Mouse (Mus musculus) midbrain, embryonic 14.5 days (tissue): ENCODE measurements around the gene Ces1d. TPM values are rescaled to one million over a fixed set of nuclear protein-coding genes. Genes with fewer than 3 reads are reported as not detected.
"Not testable (repeated sequence)": the region's sequence is repeated elsewhere in the genome, so short reads cannot be mapped to it uniquely, and the experiment has no call there.

Experiments
- ATAC-seq: fragments of 200-750 bp; cut with Nextera tagmentation; 2 replicates; pipeline ENCODE4 v1.8.0; 2017; ENCODE audit warnings: moderate number of reproducible peaks, moderate library complexity; ENCODE audit not compliant: low FRiP score, low TSS enrichment
- DNase-seq: peaks from one replicate; pipeline ENCODE4 v3.0.0-alpha.2; 2015
- H3K27ac ChIP-seq: fragments of 300-500 bp; sonication (generic); replicated peaks from 2 replicates; pipeline ENCODE4 v1.5.1; 2014; ENCODE audit warnings: mild to moderate bottlenecking, low read depth, low read length, moderate library complexity
- H3K27me3 ChIP-seq: fragments of 300-500 bp; sonication (generic); 2 replicates; pipeline ENCODE4 v1.6.1; 2014; ENCODE audit warnings: low read length, control low read depth, mixed read lengths; ENCODE audit not compliant: control insufficient read depth, insufficient read depth
- H3K36me3 ChIP-seq: fragments of 300-500 bp; sonication (generic); 2 replicates; pipeline ENCODE4 v1.6.1; 2014; ENCODE audit warnings: low read length, control low read depth; ENCODE audit not compliant: control insufficient read depth, insufficient read depth
- H3K4me1 ChIP-seq: fragments of 300-500 bp; sonication (generic); 2 replicates; pipeline ENCODE4 v1.6.1; 2014; ENCODE audit warnings: mild to moderate bottlenecking, antibody characterized with exemption, low read length, control low read depth; ENCODE audit not compliant: control insufficient read depth, insufficient read depth
- H3K4me2 ChIP-seq: fragments of 300-500 bp; sonication (generic); 2 replicates; pipeline ENCODE4 v1.6.1; 2014; ENCODE audit warnings: mild to moderate bottlenecking, low read length, moderate library complexity
- H3K4me3 ChIP-seq: fragments of 300-500 bp; sonication (generic); replicated peaks from 2 replicates; pipeline ENCODE4 v1.5.1; 2014; ENCODE audit warnings: low read depth, low read length
- H3K9ac ChIP-seq: fragments of 300-500 bp; sonication (generic); replicated peaks from 2 replicates; pipeline ENCODE4 v1.6.1; 2014; ENCODE audit warnings: mild to moderate bottlenecking, low read length, moderate library complexity
- H3K9me3 ChIP-seq: fragments of 300-500 bp; sonication (generic); 2 replicates; pipeline ENCODE4 v1.6.1; 2016; ENCODE audit warnings: low read length, control low read depth, mixed read lengths; ENCODE audit not compliant: control insufficient read depth
- WGBS: fragments of 180-500 bp; shearing (Covaris S2); extraction: QIAGEN DNeasy Blood & Tissue Kit; methylation state at CpG from one replicate; pipeline ENCODE4 v1.1.7; 2014; 5-methylcytosine and 5-hydroxymethylcytosine counted together
- polyA plus RNA-seq: library from polyadenylated mRNA; unstranded; fragments of >200 nt; fragmentation: Nextera tagmentation; extraction: Ambion mirVana; gene quantifications from 2 replicates; pipeline ENCODE4 v1.2.1, GENCODE M21; 2014

Ces1d gene
- polyA plus RNA-seq, 1 experiment from 2014 or later = not detected

GRCm38 (mm10) chr8:93221896-93222295 lies 24.3 kb upstream of the Ces1d start:
- no peaks in the 10 kb centered on the region for H3K9me3 ChIP-seq
- no peak overlapping the region for H3K4me2 ChIP-seq
- no peak overlapping the region for H3K27ac ChIP-seq
- no peak overlapping the region for H3K9ac ChIP-seq
- H3K4me3 ChIP-seq = no peak overlapping the region
- DNase-seq (no peak), ATAC-seq (no peak)
- H3K27me3 ChIP-seq = no peaks in the 10 kb centered on the region
- no peaks in the 10 kb centered on the region for H3K36me3 ChIP-seq
- WGBS = 89% methylated on average over 3 of the region's 3 CpGs
- no peaks in the 10 kb centered on the region for H3K4me1 ChIP-seq

GRCm38 (mm10) chr8:93217867-93218266 lies 20.2 kb upstream of the Ces1d start:
- Histone ChIP-seq H3K4me1 (no peaks in the 10 kb centered on the region), H3K4me2 (no peak overlapping the region), H3K4me3 (no peak overlapping the region), H3K27me3 (no peaks in the 10 kb centered on the region), H3K36me3 (no peaks in the 10 kb centered on the region), H3K9ac (no peak overlapping the region), H3K27ac (no peak overlapping the region), H3K9me3 (no peaks in the 10 kb centered on the region)
- 85% methylated on average over 4 of the region's 4 CpGs for WGBS
- ATAC-seq (no peak), DNase-seq (peak; percentile 1)

- ATAC-seq (no peak), DNase-seq (no peak)
- Histone ChIP-seq H3K36me3 (no peaks in the 10 kb centered on the region), H3K27me3 (no peaks in the 10 kb centered on the region), H3K9ac (no peak overlapping the region), H3K9me3 (no peaks in the 10 kb centered on the region), H3K4me1 (no peaks in the 10 kb centered on the region), H3K4me2 (no peak overlapping the region), H3K27ac (no peak overlapping the region), H3K4me3 (no peak overlapping the region)
- WGBS = 74% methylated on average over 1 of the region's 1 CpGs
Observed at GRCm38 (mm10) chr8:93217375-93217774, 19.7 kb upstream of the Ces1d start.

GRCm38 (mm10) chr8:93211091-93211490 lies 13.5 kb upstream of the Ces1d start:
- no peak for DNase-seq
- no peak overlapping the region for H3K4me2 ChIP-seq
- H3K9ac ChIP-seq = no peak overlapping the region
- no peak overlapping the region for H3K4me3 ChIP-seq
- no peaks in the 10 kb centered on the region for H3K4me1 ChIP-seq
- H3K27me3 ChIP-seq = no peaks in the 10 kb centered on the region
- no peaks in the 10 kb centered on the region for H3K9me3 ChIP-seq
- no peak for ATAC-seq
- H3K27ac ChIP-seq = no peak overlapping the region
- H3K36me3 ChIP-seq = no peaks in the 10 kb centered on the region

- DNase-seq, H3K27ac ChIP-seq, ATAC-seq, H3K9me3 ChIP-seq, H3K4me1 ChIP-seq, H3K9ac ChIP-seq, H3K4me3 ChIP-seq, H3K27me3 ChIP-seq, H3K36me3 ChIP-seq, H3K4me2 ChIP-seq: not testable (repeated sequence)
- 83% methylated on average over 7 of the region's 7 CpGs for WGBS
Observed at GRCm38 (mm10) chr8:93199146-93199545, 1.5 kb upstream of the Ces1d start.

GRCm38 (mm10) chr8:93196436-93196835 lies 1.2 kb downstream of the Ces1d start:
- H3K9me3 ChIP-seq = no peaks in the 10 kb centered on the region
- H3K4me1 ChIP-seq = no peaks in the 10 kb centered on the region
- H3K27me3 ChIP-seq = no peaks in the 10 kb centered on the region
- no peak for DNase-seq
- no peak overlapping the region for H3K9ac ChIP-seq
- WGBS = 87% methylated on average over 5 of the region's 5 CpGs
- ATAC-seq = no peak
- H3K36me3 ChIP-seq = no peaks in the 10 kb centered on the region
- no peak overlapping the region for H3K27ac ChIP-seq
- no peak overlapping the region for H3K4me2 ChIP-seq
- no peak overlapping the region for H3K4me3 ChIP-seq

- 92% methylated on average over 4 of the region's 4 CpGs for WGBS
- no peak for ATAC-seq
- H3K27ac ChIP-seq = no peak overlapping the region
Observed at GRCm38 (mm10) chr8:93180581-93181129, 17.0 kb downstream of the Ces1d start.

GRCm38 (mm10) chr8:93176593-93176992 lies 21.0 kb downstream of the Ces1d start:
- Histone ChIP-seq H3K36me3 (no peaks in the 10 kb centered on the region), H3K9me3 (no peaks in the 10 kb centered on the region), H3K4me1 (no peaks in the 10 kb centered on the region), H3K27ac (no peak overlapping the region), H3K4me2 (no peak overlapping the region), H3K9ac (no peak overlapping the region), H3K4me3 (no peak overlapping the region), H3K27me3 (no peaks in the 10 kb centered on the region)
- DNase-seq (no peak), ATAC-seq (no peak)
- 72% methylated on average over 1 of the region's 1 CpGs for WGBS

More at GRCm38 (mm10) chr8:93180581-93181129, 17.0 kb downstream of the Ces1d start:
- DNase-seq = no peak
- no peaks in the 10 kb centered on the region for H3K36me3 ChIP-seq
- H3K4me3 ChIP-seq = no peak overlapping the region
- no peaks in the 10 kb centered on the region for H3K9me3 ChIP-seq
- no peak overlapping the region for H3K4me2 ChIP-seq
- H3K9ac ChIP-seq = no peak overlapping the region
- no peaks in the 10 kb centered on the region for H3K27me3 ChIP-seq
- no peaks in the 10 kb centered on the region for H3K4me1 ChIP-seq

- Histone ChIP-seq H3K9me3 (no peaks in the 10 kb centered on the region), H3K4me1 (no peaks in the 10 kb centered on the region), H3K36me3 (no peaks in the 10 kb centered on the region), H3K4me2 (no peak overlapping the region), H3K27me3 (no peaks in the 10 kb centered on the region), H3K27ac (no peak overlapping the region), H3K4me3 (no peak overlapping the region), H3K9ac (no peak overlapping the region)
- no peak for ATAC-seq
- DNase-seq = no peak
- WGBS = 95% methylated on average over 2 of the region's 2 CpGs
Observed at GRCm38 (mm10) chr8:93174554-93174953, 23.1 kb downstream of the Ces1d start.
